8 mouse cellular contexts compared by ENCODE assay signal in genomic region chr14:78724414-78725306, GRCm38 (mm10). TPM values are rescaled to one million over a fixed set of nuclear protein-coding genes. Genes with fewer than 3 reads are reported as not detected.
A peak's percentile ranks its signal among the peaks of the same experiment; 100 is the strongest.
DNase-seq lines count a peak whose midpoint lies in the region; ATAC-seq and TF ChIP-seq lines count a peak whose summit lies in the region.

No protein-coding gene starts in this region.

- H3K4me1 ChIP-seq in ES-Bruce4 (ENCODE audit: control insufficient read depth, insufficient read depth, low read length) = peaks cover 9% of the 10 kb centered on the region
- H3K4me1 ChIP-seq in forebrain, embryonic 10.5 days = peaks cover 25% of the 10 kb centered on the region
- peaks cover 10% of the 10 kb centered on the region for H3K4me1 ChIP-seq in heart, embryonic 15.5 days (replicated peaks)
- peaks cover 15% of the 10 kb centered on the region for H3K4me1 ChIP-seq in kidney, embryonic 16.5 days (ENCODE audit: insufficient read depth, low read length)
- H3K4me1 ChIP-seq in neural tube, embryonic 13.5 days (replicated peaks) = peaks cover 23% of the 10 kb centered on the region

- H3K27ac ChIP-seq in ES-Bruce4 (ENCODE audit: insufficient read depth, low read length) = peak overlapping the region; percentile 61
- peak overlapping the region; percentile 80 for H3K27ac ChIP-seq in forebrain, embryonic 10.5 days
- peak overlapping the region; percentile 79 for H3K27ac ChIP-seq in heart, embryonic 15.5 days
- peak overlapping the region; percentile 60 for H3K27ac ChIP-seq in kidney, embryonic 16.5 days (ENCODE audit: low read length)
- peak overlapping the region; percentile 52; the same call in 1 of the 2 replicates for H3K27ac ChIP-seq in neural tube, embryonic 13.5 days (replicated peaks)

- peak; percentile 67 for DNase-seq in brain, adult 2 months (ENCODE audit: low read depth, low spot score)
- peak; percentile 59 for DNase-seq in forebrain, embryonic 10.5 days (ENCODE audit: extremely low spot score, low spot score)
- DNase-seq in lung, adult 18-20 months = peak; percentile 55 to 70
- peak; percentile 67 for DNase-seq in thymus, postnatal 14 days

- H3K4me3 ChIP-seq in ES-Bruce4 (ENCODE audit: low read depth, low read length) = peak overlapping the region; percentile 95
- peak overlapping the region; percentile 70 for H3K4me3 ChIP-seq in forebrain, embryonic 10.5 days
- peak overlapping the region; percentile 71 for H3K4me3 ChIP-seq in heart, embryonic 15.5 days
- H3K4me3 ChIP-seq in kidney, embryonic 16.5 days (ENCODE audit: low read length) = peak overlapping the region; percentile 68
- peak overlapping the region; percentile 62 for H3K4me3 ChIP-seq in neural tube, embryonic 13.5 days

- 1% methylated on average over 52 of the region's 52 CpGs for WGBS in forebrain, embryonic 10.5 days
- WGBS in heart, embryonic 15.5 days = 2% methylated on average over 52 of the region's 52 CpGs
- 2% methylated on average over 52 of the region's 52 CpGs for WGBS in kidney, embryonic 16.5 days
- WGBS in neural tube, embryonic 13.5 days = under 1% methylated on average over 52 of the region's 52 CpGs

- no peaks in the 10 kb centered on the region for H3K9me3 ChIP-seq in ES-Bruce4 (replicated peaks; ENCODE audit: control insufficient read depth, insufficient read depth, low read length, poor library complexity, severe bottlenecking)
- no peaks in the 10 kb centered on the region for H3K9me3 ChIP-seq in forebrain, embryonic 10.5 days
- H3K9me3 ChIP-seq in heart, embryonic 15.5 days (replicated peaks) = no peaks in the 10 kb centered on the region
- no peaks in the 10 kb centered on the region for H3K9me3 ChIP-seq in kidney, embryonic 16.5 days (ENCODE audit: low read length)
- H3K9me3 ChIP-seq in neural tube, embryonic 13.5 days = no peaks in the 10 kb centered on the region

- no peak for TF ChIP-seq EP300 in ES-Bruce4 (IDR thresholded peaks at IDR 0.05; ENCODE audit: insufficient read depth, low read depth, low read length)

- peak overlapping the region; percentile 73 for H3K9ac ChIP-seq in ES-Bruce4 (ENCODE audit: low read depth, poor library complexity, severe bottlenecking)
- H3K9ac ChIP-seq in heart, embryonic 15.5 days = peak overlapping the region; percentile 66
- peak overlapping the region; percentile 75 for H3K9ac ChIP-seq in kidney, embryonic 16.5 days (replicated peaks; ENCODE audit: low read length)
- peak overlapping the region; percentile 80 for H3K9ac ChIP-seq in neural tube, embryonic 13.5 days

- no peak for TF ChIP-seq POLR2A in ES-Bruce4 (IDR thresholded peaks at IDR 0.05; ENCODE audit: insufficient read depth, low read length)

- peak overlapping the region; percentile 89 for H3K4me2 ChIP-seq in heart, embryonic 15.5 days
- H3K4me2 ChIP-seq in kidney, embryonic 16.5 days (replicated peaks; ENCODE audit: low read depth, low read length) = peak overlapping the region; percentile 81
- H3K4me2 ChIP-seq in neural tube, embryonic 13.5 days = peak overlapping the region; percentile 92

- peak; percentile 93 for ATAC-seq in heart, embryonic 15.5 days (replicated peaks; ENCODE audit: insufficient number of reproducible peaks, insufficient read depth, low FRiP score, low read depth)
- ATAC-seq in kidney, embryonic 16.5 days (ENCODE audit: low FRiP score, low TSS enrichment) = peak; percentile 95
- ATAC-seq in neural tube, embryonic 13.5 days (ENCODE audit: low read depth) = peak; percentile 85

- no peak for TF ChIP-seq CTCF in ES-Bruce4 (IDR thresholded peaks at IDR 0.05; ENCODE audit: low read depth, low read length)

- H3K36me3 ChIP-seq in ES-Bruce4 (ENCODE audit: control insufficient read depth, insufficient read depth, low read length, poor library complexity, severe bottlenecking) = no peaks in the 10 kb centered on the region
- H3K36me3 ChIP-seq in forebrain, embryonic 10.5 days (replicated peaks) = no peaks in the 10 kb centered on the region
- H3K36me3 ChIP-seq in heart, embryonic 15.5 days = no peaks in the 10 kb centered on the region
- H3K36me3 ChIP-seq in kidney, embryonic 16.5 days (ENCODE audit: insufficient read depth, low read length) = no peaks in the 10 kb centered on the region
- H3K36me3 ChIP-seq in neural tube, embryonic 13.5 days = no peaks in the 10 kb centered on the region

- H3K27me3 ChIP-seq in ES-Bruce4 (ENCODE audit: control insufficient read depth, insufficient read depth, low read length, poor library complexity, severe bottlenecking) = no peaks in the 10 kb centered on the region
- H3K27me3 ChIP-seq in forebrain, embryonic 10.5 days (ENCODE audit: poor library complexity, severe bottlenecking) = peaks cover 55% of the 10 kb centered on the region
- H3K27me3 ChIP-seq in heart, embryonic 15.5 days = no peaks in the 10 kb centered on the region
- no peaks in the 10 kb centered on the region for H3K27me3 ChIP-seq in kidney, embryonic 16.5 days (ENCODE audit: insufficient read depth, low read length)
- peaks cover 9% of the 10 kb centered on the region; the same call in 1 of the 2 replicates for H3K27me3 ChIP-seq in neural tube, embryonic 13.5 days

RNA-seq across cellular contexts. Expression of gene Dgkh, which starts 7.9 kb away (rescaled TPM):
- 11.6 and 11.7 TPM in 2 replicates for polyA plus RNA-seq in ES-Bruce4 (2011; ENCODE audit: insufficient read depth, insufficient read length, low read depth, missing spikeins)
- polyA plus RNA-seq in forebrain, embryonic 10.5 days (2016; fragmentation: Nextera tagmentation; extraction: Ambion mirVana) = 0.68 and 0.98 TPM in 2 replicates
- polyA plus RNA-seq in heart, embryonic 15.5 days (2015; fragmentation: Nextera tagmentation; extraction: Ambion mirVana) = 1.4 and 1.9 TPM in 2 replicates
- 1.9 and 2.1 TPM in 2 replicates for polyA plus RNA-seq in kidney, embryonic 16.5 days (2015; fragmentation: Nextera tagmentation; extraction: Ambion mirVana)
- 11.8 and 16.3 TPM in 2 replicates for polyA plus RNA-seq in neural tube, embryonic 13.5 days (2015; fragmentation: Nextera tagmentation; extraction: Ambion mirVana)

Comparison
In these comparisons a context has a peak if more than half of its experiments do, and no peak if none do; other contexts are left out.
1. Peak in every context shown above with its lines: DNase-seq, ATAC-seq, H3K4me3 ChIP-seq and H3K27ac ChIP-seq.